Mouse (Mus musculus): Measurements from ENCODE around the gene Atxn7l1. TPM values are rescaled to one million over a fixed set of nuclear protein-coding genes. Genes with fewer than 3 reads are reported as not detected.

Atxn7l1 gene
- polyA plus RNA-seq, 1 experiment from 2014 or later: 11.2 TPM

Other genes with a start within 250 kb of the Atxn7l1 start
- gene Sypl, start 193.8 kb upstream of the Atxn7l1 start, polyA plus RNA-seq (2016; fragmentation: Nextera tagmentation; extraction: Ambion mirVana): 65.6 and 66.6 TPM in 2 replicates
- 0.35 TPM in 1 of 2 replicates, not detected in the other for gene Cdhr3, start 54.8 kb upstream of the Atxn7l1 start, polyA plus RNA-seq (2016; fragmentation: Nextera tagmentation; extraction: Ambion mirVana)
- gene Efcab10, start 247.2 kb downstream of the Atxn7l1 start, polyA plus RNA-seq (2016; fragmentation: Nextera tagmentation; extraction: Ambion mirVana): 0.45 and 0.55 TPM in 2 replicates

Data from limb, embryonic 12.5 days (tissue).